9 mouse cellular contexts compared by ENCODE assay signal in the genomic region with DNA sequence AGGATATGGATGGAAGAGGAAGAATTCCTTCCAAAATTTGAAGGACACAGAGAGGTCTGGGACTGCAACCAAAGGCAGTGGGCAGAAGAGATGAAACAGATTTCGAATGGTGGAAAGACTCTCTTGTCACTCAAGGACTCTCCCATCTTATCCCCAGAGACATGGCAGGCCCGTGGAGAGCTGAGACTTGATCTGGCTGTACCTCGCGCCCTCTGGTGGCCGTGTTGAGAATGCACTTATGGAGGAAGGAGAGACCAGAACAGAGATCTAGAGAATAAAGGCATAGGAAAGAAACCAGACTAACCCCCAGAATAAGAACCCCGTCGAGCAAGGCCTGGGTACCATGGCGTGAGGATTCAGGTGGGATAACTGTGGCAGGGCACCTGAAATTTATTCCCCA.
A peak's percentile ranks its signal among the peaks of the same experiment; 100 is the strongest.
DNase-seq lines count a peak whose midpoint lies in the region; ATAC-seq and TF ChIP-seq lines count a peak whose summit lies in the region.
"Had no signal": no experiment of that assay in that cellular context is flagged by ENCODE, and none has a peak within 500 bp of the region (broad histone marks: within the 10 kb centered on the region; RNA-seq: fewer than 3 reads in every experiment).

No protein-coding gene starts in this region.

- H3K4me1 ChIP-seq in liver, embryonic 12.5 days = no peaks in the 10 kb centered on the region
- no peaks in the 10 kb centered on the region for H3K4me1 ChIP-seq in hindbrain, postnatal 0 days (ENCODE audit: insufficient read depth, low read length)
- H3K4me1 ChIP-seq in neural tube, embryonic 11.5 days (ENCODE audit: control insufficient read depth, insufficient read depth, low read length) = no peaks in the 10 kb centered on the region

- H3K27ac ChIP-seq in liver, embryonic 12.5 days = no peak overlapping the region
- no peak overlapping the region for H3K27ac ChIP-seq in hindbrain, postnatal 0 days
- no peak overlapping the region for H3K27ac ChIP-seq in neural tube, embryonic 11.5 days (ENCODE audit: low read depth, low read length)
- H3K27ac ChIP-seq: embryonic facial prominence, embryonic 12.5 days had no signal

- H3K9ac ChIP-seq in liver, embryonic 12.5 days = no peak overlapping the region
- no peak overlapping the region for H3K9ac ChIP-seq in hindbrain, postnatal 0 days (replicated peaks; ENCODE audit: low read length)
- no peak overlapping the region for H3K9ac ChIP-seq in neural tube, embryonic 11.5 days (ENCODE audit: low read length)
- H3K9ac ChIP-seq: embryonic facial prominence, embryonic 12.5 days had no signal

- H3K36me3 ChIP-seq in liver, embryonic 12.5 days = no peaks in the 10 kb centered on the region
- H3K36me3 ChIP-seq in hindbrain, postnatal 0 days (ENCODE audit: insufficient read depth, low read length) = no peaks in the 10 kb centered on the region
- no peaks in the 10 kb centered on the region for H3K36me3 ChIP-seq in neural tube, embryonic 11.5 days (ENCODE audit: control insufficient read depth, insufficient read depth, low read length)
- H3K36me3 ChIP-seq: embryonic facial prominence, embryonic 12.5 days had no signal

- WGBS in liver, embryonic 12.5 days (ENCODE audit: insufficient replicate concordance) = 11% methylated on average over 8 of the region's 8 CpGs
- WGBS in hindbrain, postnatal 0 days = 14% methylated on average over 8 of the region's 8 CpGs
- WGBS in neural tube, embryonic 11.5 days = 17% methylated on average over 8 of the region's 8 CpGs

- no peak for ATAC-seq in liver, embryonic 12.5 days
- ATAC-seq in hindbrain, postnatal 0 days = no peak
- no peak for ATAC-seq in neural tube, embryonic 11.5 days (ENCODE audit: insufficient read depth, low FRiP score, low TSS enrichment)

- H3K9me3 ChIP-seq in liver, embryonic 12.5 days (replicated peaks) = no peaks in the 10 kb centered on the region
- H3K9me3 ChIP-seq in hindbrain, postnatal 0 days (ENCODE audit: low read length) = no peaks in the 10 kb centered on the region
- H3K9me3 ChIP-seq in neural tube, embryonic 11.5 days (ENCODE audit: control insufficient read depth, low read length) = no peaks in the 10 kb centered on the region
- H3K9me3 ChIP-seq: embryonic facial prominence, embryonic 12.5 days had no signal

- DNase-seq in liver = peak; percentile 70
- DNase-seq in cerebellum, adult 18-20 months = peak; percentile 80 to 86
- peak; percentile 64 for DNase-seq in forelimb bud, embryonic 11.5 days (ENCODE audit: low read depth, low spot score)
- DNase-seq in hindbrain, postnatal 0 days (ENCODE audit: low spot score) = peak; percentile 84
- peak; percentile 88 to 89 for DNase-seq in left cerebral cortex, postnatal 14 days (ENCODE audit: low spot score in 2 of 2)
- DNase-seq in neural tube, embryonic 11.5 days (ENCODE audit: low spot score) = peak; percentile 80
- DNase-seq in thymus, postnatal 14 days = peak; percentile 18

- H3K4me3 ChIP-seq in liver, embryonic 12.5 days = no peak overlapping the region
- no peak overlapping the region for H3K4me3 ChIP-seq in hindbrain, postnatal 0 days (ENCODE audit: low read length)
- H3K4me3 ChIP-seq in neural tube, embryonic 11.5 days (ENCODE audit: low read depth, low read length) = no peak overlapping the region
- H3K4me3 ChIP-seq: embryonic facial prominence, embryonic 12.5 days had no signal

- peak; percentile 86 for TF ChIP-seq CTCF in hindbrain, postnatal 0 days (IDR thresholded peaks at IDR 0.05; ENCODE audit: low read depth)

- intact Hi-C loops in left cerebral cortex, postnatal 14 days (cut with DNase I) = loop anchor here (2.0 to 5.0 kb wide), 3 partner anchors 279 to 479 kb away; no protein-coding TSS in a partner anchor

- no peaks in the 10 kb centered on the region for H3K27me3 ChIP-seq in liver, embryonic 12.5 days (replicated peaks)
- no peaks in the 10 kb centered on the region for H3K27me3 ChIP-seq in hindbrain, postnatal 0 days (ENCODE audit: insufficient read depth, low read length)
- no peaks in the 10 kb centered on the region for H3K27me3 ChIP-seq in neural tube, embryonic 11.5 days (ENCODE audit: control insufficient read depth, insufficient read depth, low read length)
- H3K27me3 ChIP-seq: embryonic facial prominence, embryonic 12.5 days had no signal

- H3K4me2 ChIP-seq in liver, embryonic 12.5 days = no peak overlapping the region
- no peak overlapping the region for H3K4me2 ChIP-seq in hindbrain, postnatal 0 days (ENCODE audit: low read depth, low read length)
- H3K4me2 ChIP-seq in neural tube, embryonic 11.5 days (ENCODE audit: low read depth) = no peak overlapping the region
- H3K4me2 ChIP-seq: embryonic facial prominence, embryonic 12.5 days had no signal

Comparison
In these comparisons a context has a peak if more than half of its experiments do, and no peak if none do; other contexts are left out.
1. DNase-seq: peak in every context shown above with its lines; median percentile 88 in left cerebral cortex, postnatal 14 days; 84 in hindbrain, postnatal 0 days; 83 in cerebellum, adult 18-20 months; 80 in neural tube, embryonic 11.5 days; 70 in liver; 64 in forelimb bud, embryonic 11.5 days; 18 in thymus, postnatal 14 days.